Mouse (Mus musculus) midbrain, embryonic 14.5 days (tissue): ENCODE measurements around the gene Ppp6r3. TPM values are rescaled to one million over a fixed set of nuclear protein-coding genes. Genes with fewer than 3 reads are reported as not detected.

Experiments
- ATAC-seq: fragments of 200-750 bp; cut with Nextera tagmentation; 2 replicates; pipeline ENCODE4 v1.8.0; 2017; ENCODE audit warnings: moderate number of reproducible peaks, moderate library complexity; ENCODE audit not compliant: low FRiP score, low TSS enrichment
- DNase-seq: peaks from one replicate; pipeline ENCODE4 v3.0.0-alpha.2; 2015
- H3K27ac ChIP-seq: fragments of 300-500 bp; sonication (generic); replicated peaks from 2 replicates; pipeline ENCODE4 v1.5.1; 2014; ENCODE audit warnings: mild to moderate bottlenecking, low read depth, low read length, moderate library complexity
- H3K27me3 ChIP-seq: fragments of 300-500 bp; sonication (generic); 2 replicates; pipeline ENCODE4 v1.6.1; 2014; ENCODE audit warnings: low read length, control low read depth, mixed read lengths; ENCODE audit not compliant: control insufficient read depth, insufficient read depth
- H3K36me3 ChIP-seq: fragments of 300-500 bp; sonication (generic); 2 replicates; pipeline ENCODE4 v1.6.1; 2014; ENCODE audit warnings: low read length, control low read depth; ENCODE audit not compliant: control insufficient read depth, insufficient read depth
- H3K4me1 ChIP-seq: fragments of 300-500 bp; sonication (generic); 2 replicates; pipeline ENCODE4 v1.6.1; 2014; ENCODE audit warnings: mild to moderate bottlenecking, antibody characterized with exemption, low read length, control low read depth; ENCODE audit not compliant: control insufficient read depth, insufficient read depth
- H3K4me2 ChIP-seq: fragments of 300-500 bp; sonication (generic); 2 replicates; pipeline ENCODE4 v1.6.1; 2014; ENCODE audit warnings: mild to moderate bottlenecking, low read length, moderate library complexity
- H3K4me3 ChIP-seq: fragments of 300-500 bp; sonication (generic); replicated peaks from 2 replicates; pipeline ENCODE4 v1.5.1; 2014; ENCODE audit warnings: low read depth, low read length
- H3K9ac ChIP-seq: fragments of 300-500 bp; sonication (generic); replicated peaks from 2 replicates; pipeline ENCODE4 v1.6.1; 2014; ENCODE audit warnings: mild to moderate bottlenecking, low read length, moderate library complexity
- H3K9me3 ChIP-seq: fragments of 300-500 bp; sonication (generic); 2 replicates; pipeline ENCODE4 v1.6.1; 2016; ENCODE audit warnings: low read length, control low read depth, mixed read lengths; ENCODE audit not compliant: control insufficient read depth
- WGBS: fragments of 180-500 bp; shearing (Covaris S2); extraction: QIAGEN DNeasy Blood & Tissue Kit; methylation state at CpG from one replicate; pipeline ENCODE4 v1.1.7; 2014; 5-methylcytosine and 5-hydroxymethylcytosine counted together
- polyA plus RNA-seq: library from polyadenylated mRNA; unstranded; fragments of >200 nt; fragmentation: Nextera tagmentation; extraction: Ambion mirVana; gene quantifications from 2 replicates; pipeline ENCODE4 v1.2.1, GENCODE M21; 2014

Ppp6r3 gene
- polyA plus RNA-seq, 1 experiment from 2014 or later, result 74.1 TPM

GRCm38 (mm10) chr19:3562298-3562697, 13.3 kb downstream of the Ppp6r3 start:
- 97% methylated on average over 2 of the region's 2 CpGs for WGBS

GRCm38 (mm10) chr19:3556169-3556827, 19.3 kb downstream of the Ppp6r3 start:
- DNase-seq (no peak), ATAC-seq (no peak)
- H3K4me2 ChIP-seq, result no peak overlapping the region
- H3K9me3 ChIP-seq, result no peaks in the 10 kb centered on the region
- H3K27me3 ChIP-seq, result no peaks in the 10 kb centered on the region
- H3K27ac ChIP-seq, result no peak overlapping the region
- H3K4me3 ChIP-seq, result no peak overlapping the region
- WGBS, result 98% methylated on average over 2 of the region's 2 CpGs
- H3K9ac ChIP-seq, result no peak overlapping the region
- H3K36me3 ChIP-seq, result no peaks in the 10 kb centered on the region
- H3K4me1 ChIP-seq, result no peaks in the 10 kb centered on the region

More at GRCm38 (mm10) chr19:3562298-3562697, 13.3 kb downstream of the Ppp6r3 start:
- H3K27ac ChIP-seq, result no peak overlapping the region
- ATAC-seq (no peak), DNase-seq (no peak)
- H3K9ac ChIP-seq, result no peak overlapping the region
- H3K36me3 ChIP-seq, result no peaks in the 10 kb centered on the region
- no peak overlapping the region for H3K4me3 ChIP-seq
- H3K4me1 ChIP-seq, result no peaks in the 10 kb centered on the region
- no peaks in the 10 kb centered on the region for H3K9me3 ChIP-seq
- H3K27me3 ChIP-seq, result no peaks in the 10 kb centered on the region
- no peak overlapping the region for H3K4me2 ChIP-seq

- no peak for ATAC-seq
- DNase-seq, result no peak
Observed at GRCm38 (mm10) chr19:3554785-3555184, 20.8 kb downstream of the Ppp6r3 start.

GRCm38 (mm10) chr19:3551573-3552159, 23.9 kb downstream of the Ppp6r3 start:
- Histone ChIP-seq H3K9me3 (no peaks in the 10 kb centered on the region), H3K4me3 (no peak overlapping the region), H3K4me2 (no peak overlapping the region), H3K27ac (no peak overlapping the region), H3K9ac (no peak overlapping the region), H3K36me3 (peaks cover 3% of the 10 kb centered on the region; the same call in 1 of the 2 replicates), H3K27me3 (no peaks in the 10 kb centered on the region), H3K4me1 (no peaks in the 10 kb centered on the region)
- 86% methylated on average over 4 of the region's 4 CpGs for WGBS
- no peak for DNase-seq
- ATAC-seq, result no peak

More at GRCm38 (mm10) chr19:3554785-3555184, 20.8 kb downstream of the Ppp6r3 start:
- Histone ChIP-seq H3K36me3 (no peaks in the 10 kb centered on the region), H3K27ac (no peak overlapping the region), H3K4me3 (no peak overlapping the region), H3K4me1 (no peaks in the 10 kb centered on the region), H3K9ac (no peak overlapping the region), H3K27me3 (no peaks in the 10 kb centered on the region), H3K9me3 (no peaks in the 10 kb centered on the region), H3K4me2 (no peak overlapping the region)
- 94% methylated on average over 8 of the region's 8 CpGs for WGBS

GRCm38 (mm10) chr19:3550101-3550500, 25.4 kb downstream of the Ppp6r3 start:
- peaks cover 3% of the 10 kb centered on the region; the same call in 1 of the 2 replicates for H3K36me3 ChIP-seq
- 93% methylated on average over 1 of the region's 1 CpGs for WGBS
- no peaks in the 10 kb centered on the region for H3K4me1 ChIP-seq

GRCm38 (mm10) chr19:3549263-3549662, 26.3 kb downstream of the Ppp6r3 start:
- no peaks in the 10 kb centered on the region for H3K4me1 ChIP-seq
- no peak overlapping the region for H3K4me3 ChIP-seq
- no peak for ATAC-seq
- H3K9ac ChIP-seq, result no peak overlapping the region
- H3K36me3 ChIP-seq, result peaks cover 3% of the 10 kb centered on the region; the same call in 1 of the 2 replicates
- no peaks in the 10 kb centered on the region for H3K9me3 ChIP-seq
- H3K4me2 ChIP-seq, result no peak overlapping the region
- no peak overlapping the region for H3K27ac ChIP-seq
- no peak for DNase-seq
- WGBS, result 83% methylated on average over 1 of the region's 1 CpGs
- no peaks in the 10 kb centered on the region for H3K27me3 ChIP-seq

More at GRCm38 (mm10) chr19:3550101-3550500, 25.4 kb downstream of the Ppp6r3 start:
- H3K9ac ChIP-seq, result no peak overlapping the region
- no peak overlapping the region for H3K4me3 ChIP-seq
- no peak for DNase-seq
- no peak overlapping the region for H3K4me2 ChIP-seq
- no peak overlapping the region for H3K27ac ChIP-seq
- no peak for ATAC-seq
- H3K9me3 ChIP-seq, result no peaks in the 10 kb centered on the region
- H3K27me3 ChIP-seq, result no peaks in the 10 kb centered on the region

- DNase-seq (no peak), ATAC-seq (no peak)
- Histone ChIP-seq H3K4me1 (no peaks in the 10 kb centered on the region), H3K36me3 (peaks cover 8% of the 10 kb centered on the region), H3K4me3 (no peak overlapping the region), H3K4me2 (no peak overlapping the region), H3K9ac (no peak overlapping the region), H3K27me3 (no peaks in the 10 kb centered on the region), H3K27ac (no peak overlapping the region), H3K9me3 (no peaks in the 10 kb centered on the region)
- 100% methylated on average over 1 of the region's 1 CpGs for WGBS
Observed at GRCm38 (mm10) chr19:3548311-3548710, 27.2 kb downstream of the Ppp6r3 start.

- no peak overlapping the region for H3K27ac ChIP-seq
- H3K4me1 ChIP-seq, result no peaks in the 10 kb centered on the region
- DNase-seq (no peak), ATAC-seq (no peak)
- H3K27me3 ChIP-seq, result no peaks in the 10 kb centered on the region
- WGBS, result 94% methylated on average over 2 of the region's 2 CpGs
- H3K4me3 ChIP-seq, result no peak overlapping the region
- H3K9ac ChIP-seq, result no peak overlapping the region
- H3K9me3 ChIP-seq, result no peaks in the 10 kb centered on the region
- H3K36me3 ChIP-seq, result peaks cover 14% of the 10 kb centered on the region
- H3K4me2 ChIP-seq, result no peak overlapping the region
Observed at GRCm38 (mm10) chr19:3544995-3545394, 30.6 kb downstream of the Ppp6r3 start.

- ATAC-seq (no peak), DNase-seq (no peak)
- Histone ChIP-seq H3K27ac (no peak overlapping the region), H3K4me3 (no peak overlapping the region), H3K4me2 (no peak overlapping the region), H3K4me1 (no peaks in the 10 kb centered on the region), H3K36me3 (peaks cover 14% of the 10 kb centered on the region), H3K9ac (no peak overlapping the region), H3K9me3 (no peaks in the 10 kb centered on the region), H3K27me3 (no peaks in the 10 kb centered on the region)
- 92% methylated on average over 4 of the region's 4 CpGs for WGBS
Observed at GRCm38 (mm10) chr19:3542591-3542990, 33.0 kb downstream of the Ppp6r3 start.
